Mouse (Mus musculus) right cerebral cortex, postnatal 10 days (tissue): ENCODE data around the gene Mybbp1a.

ENCODE experiments used
- DNase-seq, 2 experiments: peaks; one replicate each; pipeline ENCODE4 v3.0.0; 2021; ENCODE audit warnings: low spot score in 2 of 2

The Mybbp1a gene

DNA sequence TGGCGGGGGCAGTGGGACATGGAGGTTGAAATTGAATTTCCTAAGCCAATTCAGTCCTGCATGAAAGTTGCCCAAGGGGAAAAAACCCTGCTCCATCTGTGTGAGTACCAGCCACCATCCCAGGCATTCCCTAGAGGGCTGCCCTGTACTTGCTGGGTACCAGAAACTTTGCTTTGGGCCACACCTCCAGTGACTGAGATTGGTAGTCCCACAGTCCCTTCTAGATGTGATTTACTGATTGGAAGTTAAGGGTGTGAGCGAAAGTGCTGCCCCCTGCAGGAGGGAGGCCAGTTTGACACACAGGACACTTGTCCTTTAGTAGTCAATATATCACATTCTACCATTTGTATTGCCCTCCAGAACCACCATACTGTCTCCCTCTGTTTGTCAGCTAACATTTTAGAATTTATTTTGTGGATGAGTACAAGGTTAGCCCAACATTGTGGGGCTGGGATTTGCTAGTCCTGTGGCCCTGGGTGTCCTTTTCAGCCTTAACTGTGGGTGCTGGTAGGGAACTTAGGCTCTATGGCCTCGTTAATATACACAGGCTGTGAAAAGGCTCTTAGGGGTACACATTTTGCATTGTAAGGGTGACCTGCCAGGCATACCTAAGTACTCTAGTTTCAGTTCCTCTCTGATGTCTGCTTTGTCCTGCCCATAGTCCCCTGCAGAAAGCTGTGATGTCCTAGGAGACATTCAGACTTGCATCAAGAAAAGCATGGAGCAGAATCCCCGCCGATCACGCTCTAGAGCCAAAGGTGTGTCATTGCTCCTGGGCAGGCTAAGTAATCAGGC is 5.4 kb downstream of the Mybbp1a start:
- DNase-seq = peak in 1 of 2 experiments; percentile 24

DNA sequence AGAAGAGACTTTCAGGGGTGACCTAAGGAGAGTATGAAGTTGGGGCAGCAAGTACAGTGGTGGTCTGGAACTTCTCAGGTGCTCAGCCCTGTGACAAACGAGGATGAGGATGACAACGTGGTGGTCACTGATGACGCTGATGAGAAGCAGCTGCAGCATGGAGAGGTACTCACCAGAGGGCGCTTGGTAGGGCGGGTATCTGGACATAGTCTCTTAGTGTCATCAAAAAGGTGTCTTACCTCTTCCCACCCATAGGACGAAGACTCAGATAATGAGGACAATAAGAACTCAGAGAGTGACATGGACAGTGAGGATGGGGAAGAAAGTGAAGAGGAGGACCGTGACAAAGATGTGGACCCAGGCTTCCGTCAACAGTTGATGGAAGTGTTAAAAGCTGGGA is 6.3 kb downstream of the Mybbp1a start:
- DNase-seq = no peak

DNA sequence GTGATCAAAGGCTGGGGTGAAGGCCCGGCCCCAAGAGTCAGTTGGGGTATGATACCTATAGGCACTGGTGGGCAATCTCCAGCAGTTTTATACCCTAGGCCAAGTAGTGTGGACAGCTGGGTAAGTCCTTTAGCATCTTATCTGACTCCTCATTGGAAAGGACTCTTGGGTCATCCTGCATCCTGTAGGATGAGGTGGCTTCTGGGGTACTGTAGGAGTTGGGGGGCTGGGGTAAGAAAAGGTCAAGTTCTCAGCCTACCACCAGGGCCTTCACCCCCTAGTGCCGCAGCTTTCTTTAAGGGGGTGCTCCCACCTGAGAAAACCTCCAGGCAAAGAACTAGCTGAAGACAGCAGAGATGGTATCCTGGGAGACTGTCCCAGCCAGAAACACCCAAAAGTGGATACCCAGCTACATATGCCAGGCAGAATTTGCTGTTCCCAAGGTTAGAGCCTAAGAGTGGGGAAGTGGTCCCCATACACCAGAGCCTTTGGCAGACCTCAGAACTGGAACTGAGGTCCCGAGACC is 11.0 kb downstream of the Mybbp1a start:
- no peak for DNase-seq

DNA sequence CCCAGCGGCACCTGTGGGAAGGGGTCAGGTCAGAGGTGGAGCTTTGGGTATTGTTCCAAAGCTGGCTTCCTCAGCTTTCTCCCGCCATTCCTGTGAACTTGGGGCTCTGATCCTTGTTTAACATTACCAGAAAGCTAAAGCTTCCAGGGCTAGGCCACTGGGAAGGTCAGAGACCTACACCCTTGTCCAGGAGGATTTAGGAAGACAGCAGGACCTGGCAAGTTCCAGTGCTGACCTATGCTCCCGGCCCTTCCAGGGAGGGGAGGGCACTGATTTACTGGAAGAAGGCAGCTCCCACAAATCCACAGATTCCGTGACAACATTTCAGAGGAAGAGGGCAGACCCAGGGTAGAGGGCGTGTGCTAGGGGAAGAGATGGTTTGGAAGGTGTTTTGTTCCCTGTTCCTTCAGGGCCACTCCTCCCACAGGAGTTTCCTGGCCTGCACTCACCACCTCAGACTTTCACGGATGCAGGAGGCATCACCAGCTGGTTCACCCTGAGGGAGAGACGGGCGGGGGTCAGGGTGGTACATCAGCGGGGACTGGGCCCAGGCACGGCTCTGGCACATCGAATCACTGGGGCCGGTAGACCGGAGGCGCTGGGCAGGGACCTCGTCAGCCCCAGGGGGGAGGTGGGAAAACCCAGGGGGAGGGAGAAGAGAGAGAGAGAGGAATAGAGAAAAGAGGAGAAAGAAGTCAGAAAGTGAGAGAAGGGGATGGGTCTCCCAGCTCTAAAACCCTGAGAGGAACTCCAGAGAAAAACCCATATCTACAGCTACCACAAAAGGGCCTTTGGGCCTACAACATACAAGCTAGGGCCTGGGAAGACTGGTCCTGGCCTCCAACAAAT is 12.2 kb downstream of the Mybbp1a start:
- DNase-seq = no peak

DNA sequence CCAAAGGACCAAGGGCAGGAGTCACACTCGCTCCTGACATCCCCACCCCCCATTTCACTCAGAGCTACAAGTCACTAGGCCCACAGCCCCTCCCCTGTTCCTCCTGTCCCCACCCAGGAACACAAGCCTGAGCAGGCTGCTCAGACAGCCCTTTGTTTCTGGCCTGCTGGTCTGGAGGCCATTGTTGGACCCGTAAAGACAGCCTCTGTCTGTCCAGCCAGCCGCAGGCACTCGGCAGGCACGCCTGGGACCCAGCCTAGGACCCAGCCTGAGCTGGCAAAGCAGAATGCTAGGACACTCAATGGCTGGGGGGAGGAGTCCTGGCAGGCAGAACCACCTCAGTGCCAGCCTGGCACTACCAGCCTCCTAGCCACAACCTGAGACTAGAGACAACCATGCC is 14.5 kb downstream of the Mybbp1a start:
- peak; percentile 68 to 74 for DNase-seq

DNA sequence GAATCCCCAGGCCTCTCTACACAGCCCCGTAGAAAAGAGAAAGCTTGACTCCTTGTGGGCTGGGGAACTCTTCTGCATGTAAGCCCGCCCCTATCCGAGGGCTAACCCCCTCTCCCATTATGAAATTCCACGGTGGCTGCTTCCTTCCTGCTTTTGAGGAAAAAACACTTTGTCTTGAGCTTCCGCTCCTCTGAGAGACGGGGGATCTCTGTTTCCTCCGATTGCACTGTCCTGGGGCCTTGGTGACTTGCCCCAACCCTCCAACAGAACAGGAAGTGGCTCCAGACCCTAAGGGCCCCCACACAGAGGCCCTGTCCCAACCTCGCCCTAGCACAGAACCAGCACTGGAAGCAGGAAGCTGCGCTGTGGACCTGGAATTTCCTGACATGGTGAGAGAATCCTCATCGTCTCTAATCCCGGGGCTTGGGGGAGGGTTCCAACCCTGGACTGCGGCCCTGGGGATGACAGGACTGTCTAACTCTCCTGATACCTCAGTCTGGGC is 16.9 kb downstream of the Mybbp1a start:
- DNase-seq = no peak

DNA sequence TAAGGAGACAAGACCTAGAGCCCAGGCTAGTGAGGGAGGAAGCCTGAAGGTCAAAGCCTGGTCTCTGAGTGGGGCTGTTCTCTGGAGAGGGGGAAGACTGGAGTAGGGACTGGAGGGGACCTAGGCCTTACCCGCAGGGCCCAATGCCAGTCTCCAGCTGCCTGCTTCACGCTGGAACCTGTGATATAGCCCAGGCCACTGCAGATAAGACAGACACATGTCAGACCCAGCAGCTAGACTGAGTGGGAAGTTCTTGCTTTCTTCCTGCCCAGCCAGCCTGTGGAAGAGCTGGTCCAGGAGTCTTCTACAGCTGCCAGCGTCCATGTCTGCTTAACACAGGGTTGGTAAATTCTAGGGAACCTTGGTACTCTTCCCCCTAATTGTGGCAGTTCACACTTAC is 17.3 kb downstream of the Mybbp1a start:
- no peak for DNase-seq

DNA sequence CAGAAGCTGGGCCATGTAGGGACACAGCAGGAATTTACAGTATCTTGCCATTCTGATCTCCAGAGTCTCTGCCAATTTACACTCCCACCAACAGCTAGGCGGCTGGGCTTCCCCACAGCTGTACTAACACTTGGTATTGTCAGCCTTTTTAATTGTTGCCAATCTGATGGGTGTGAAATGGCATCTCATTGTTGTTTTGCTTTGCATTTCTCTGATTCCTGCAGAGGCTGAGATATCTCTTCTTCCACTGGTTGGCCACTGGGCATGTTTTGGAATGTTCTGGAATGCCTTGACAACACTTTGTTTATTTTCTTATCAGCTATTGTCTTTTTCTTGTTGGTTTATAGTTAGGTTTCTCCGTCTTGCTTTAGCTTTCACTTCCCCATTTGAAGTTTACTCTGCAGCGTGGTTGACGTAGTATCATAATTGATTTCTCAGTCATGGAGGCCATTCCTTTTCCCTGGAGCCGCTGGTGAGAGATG is 20.4 kb downstream of the Mybbp1a start:
- no peak for DNase-seq

DNA sequence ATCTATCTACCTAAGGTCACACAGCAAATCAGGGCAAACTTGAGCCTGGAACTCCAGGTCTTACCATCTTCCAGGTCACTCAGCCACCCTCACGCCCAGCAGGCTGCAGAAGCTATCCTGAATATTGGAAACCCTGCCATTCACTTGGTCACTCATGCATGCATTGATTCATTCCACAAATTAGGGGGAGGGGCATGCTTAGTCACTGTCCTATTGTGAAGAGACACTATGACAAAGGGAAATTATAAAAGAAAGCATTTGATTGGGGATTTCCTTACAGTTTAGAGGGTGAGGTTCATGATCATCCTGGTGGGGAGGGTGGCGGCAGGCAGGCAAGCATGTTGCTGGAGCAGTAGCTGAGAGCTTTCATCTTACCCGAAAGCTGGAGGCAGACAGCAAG is 23.7 kb downstream of the Mybbp1a start:
- DNase-seq = no peak

DNA sequence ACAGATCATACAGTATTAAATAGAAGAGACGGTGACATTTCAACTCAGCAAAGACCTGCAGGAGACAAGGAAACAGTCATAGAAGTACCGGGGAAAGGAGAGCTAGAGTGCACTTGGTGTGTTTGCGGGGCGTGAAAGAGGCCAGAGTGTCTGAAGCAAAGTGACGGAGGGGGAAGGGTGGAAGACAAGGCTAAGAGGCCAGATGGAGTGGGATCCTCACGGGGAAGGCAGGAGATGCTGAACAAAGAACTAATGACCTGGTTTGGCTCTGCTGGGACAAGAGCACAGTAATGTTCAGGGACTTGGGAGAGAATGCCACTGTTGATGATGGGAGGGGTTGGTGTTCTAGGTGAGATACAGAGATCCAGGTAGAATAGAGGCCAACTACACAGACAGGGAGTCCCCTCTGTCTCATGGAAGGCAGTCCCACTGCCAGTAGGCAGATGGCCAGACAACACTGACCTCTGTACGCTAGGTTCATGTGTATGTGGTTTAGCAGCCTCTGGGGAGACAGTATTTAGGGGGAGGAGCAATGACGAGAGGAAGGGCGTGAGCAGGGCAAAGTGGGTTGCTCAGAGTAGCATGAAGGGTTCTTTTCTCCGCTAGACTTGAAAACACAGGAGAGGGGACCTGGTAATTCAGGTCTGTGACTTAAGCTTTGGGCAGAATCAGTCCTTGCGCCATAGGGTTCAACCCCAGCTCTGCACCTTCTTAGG is 25.0 kb downstream of the Mybbp1a start:
- no peak for DNase-seq

DNA sequence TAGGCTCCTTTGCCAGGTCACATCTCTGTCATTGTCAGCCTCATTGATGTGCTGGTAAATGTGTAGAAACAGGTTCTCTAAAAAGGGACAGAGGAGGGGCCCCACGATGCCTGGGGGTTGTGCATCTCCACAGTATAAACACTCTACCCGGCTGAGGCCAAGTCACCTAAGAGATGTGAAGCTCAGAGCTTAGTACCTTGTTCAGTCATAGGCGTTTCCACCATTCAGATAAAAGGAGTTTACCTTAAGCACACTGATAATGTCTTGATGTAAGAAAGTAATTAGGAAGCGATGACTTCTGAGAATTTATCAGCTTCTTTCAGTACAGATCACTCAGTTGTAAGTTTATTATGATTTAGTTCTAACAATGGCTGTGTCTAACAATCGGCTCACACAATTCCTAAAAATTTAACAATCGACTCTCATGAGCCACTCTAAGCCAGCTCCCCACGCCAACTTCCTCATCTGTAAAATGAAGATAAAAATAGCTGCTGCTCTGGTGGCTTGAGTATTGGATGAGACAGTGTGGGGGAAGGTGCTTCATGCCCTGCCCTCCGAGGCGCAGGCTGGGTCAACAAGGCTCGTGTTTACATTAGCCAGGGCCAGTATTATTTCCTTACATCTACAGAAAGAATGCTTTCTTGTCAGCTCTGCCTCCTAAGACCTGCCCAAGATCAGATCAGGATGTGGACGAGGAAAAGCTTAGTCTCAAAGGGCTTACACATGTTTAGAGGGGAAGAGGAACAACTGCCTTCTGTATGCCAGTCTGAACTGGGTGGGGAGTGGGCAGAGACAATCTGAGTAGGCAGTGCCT is 25.7 kb downstream of the Mybbp1a start:
- DNase-seq = no peak

DNA sequence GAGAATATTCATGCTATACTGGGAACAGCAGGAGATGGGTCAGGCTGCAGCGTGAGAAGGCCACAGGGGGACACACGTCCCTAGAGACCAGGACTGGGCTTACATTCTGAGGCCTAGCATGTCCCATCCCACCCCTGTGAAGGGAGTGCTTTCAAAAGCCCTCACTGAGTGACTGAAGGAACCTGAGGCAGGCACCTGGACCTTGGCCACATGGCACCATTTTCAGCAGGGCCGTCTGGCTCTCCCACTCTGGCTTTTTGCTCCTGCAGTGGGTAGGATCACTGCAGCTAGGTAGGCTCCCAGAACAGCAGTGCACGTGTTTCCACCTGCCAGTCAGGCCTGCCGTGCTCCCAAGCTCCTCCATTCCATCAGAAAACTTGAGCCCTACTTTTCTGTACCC is 27.4 kb downstream of the Mybbp1a start:
- DNase-seq = no peak

DNA sequence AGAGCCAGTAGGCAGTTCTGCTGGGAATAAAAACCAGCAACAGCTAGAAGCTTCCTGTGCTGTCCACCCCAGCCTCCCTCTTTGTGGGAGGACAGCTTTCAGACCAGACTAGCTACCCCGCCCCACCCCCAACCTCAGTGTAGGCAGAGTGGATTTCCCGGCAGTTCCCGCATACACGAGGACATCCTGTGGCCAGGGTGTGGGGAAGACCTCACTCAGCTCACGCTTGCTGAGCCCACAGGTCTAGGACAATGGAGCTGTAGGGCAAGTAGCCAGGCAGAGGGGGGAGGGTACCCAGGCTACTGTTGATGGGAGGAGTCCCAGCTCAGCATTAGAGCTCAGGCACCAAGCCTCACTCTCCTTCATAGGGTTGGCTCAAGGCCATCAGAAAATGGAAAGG is 28.1 kb downstream of the Mybbp1a start:
- peak; percentile 76 to 80 for DNase-seq

DNA sequence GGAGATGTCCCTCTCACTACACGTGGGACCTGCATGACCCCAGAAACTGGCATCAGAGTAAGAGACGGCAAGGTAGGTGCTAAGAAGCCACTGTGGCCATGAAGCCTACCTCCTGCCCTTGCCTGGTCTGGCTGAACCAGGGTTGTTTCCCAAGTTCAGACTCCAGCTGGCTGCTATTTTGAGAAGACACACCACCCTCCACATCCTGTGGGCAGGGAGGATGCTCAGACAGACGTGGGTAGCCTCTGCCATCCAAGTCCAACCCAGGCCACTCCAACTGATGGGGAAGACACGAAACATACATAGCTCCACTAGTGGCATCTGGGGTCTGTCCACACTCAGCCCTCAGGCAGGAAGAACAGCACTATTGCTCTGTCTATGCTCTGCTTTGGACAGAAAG is 28.8 kb downstream of the Mybbp1a start:
- DNase-seq = no peak

DNA sequence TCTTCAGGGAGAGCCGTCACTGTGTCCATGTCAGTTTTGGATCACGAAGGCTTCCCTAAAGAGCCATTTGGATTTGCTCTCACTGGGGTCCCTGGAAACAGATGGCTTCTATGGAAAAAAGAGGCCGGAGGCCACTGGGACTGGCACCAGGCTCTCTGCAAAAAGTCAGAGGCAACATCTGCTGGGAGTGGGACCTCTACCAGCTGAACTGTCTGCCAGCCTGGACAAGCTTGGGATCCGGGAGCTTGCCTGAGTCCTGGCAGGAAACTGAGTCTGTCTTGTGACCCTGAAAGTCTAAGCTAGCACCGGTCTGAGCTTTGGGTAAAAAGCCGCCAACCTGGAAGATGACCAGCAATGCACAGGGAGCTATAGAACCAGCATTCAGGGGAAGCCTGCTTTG is 30.2 kb downstream of the Mybbp1a start:
- DNase-seq = no peak

DNA sequence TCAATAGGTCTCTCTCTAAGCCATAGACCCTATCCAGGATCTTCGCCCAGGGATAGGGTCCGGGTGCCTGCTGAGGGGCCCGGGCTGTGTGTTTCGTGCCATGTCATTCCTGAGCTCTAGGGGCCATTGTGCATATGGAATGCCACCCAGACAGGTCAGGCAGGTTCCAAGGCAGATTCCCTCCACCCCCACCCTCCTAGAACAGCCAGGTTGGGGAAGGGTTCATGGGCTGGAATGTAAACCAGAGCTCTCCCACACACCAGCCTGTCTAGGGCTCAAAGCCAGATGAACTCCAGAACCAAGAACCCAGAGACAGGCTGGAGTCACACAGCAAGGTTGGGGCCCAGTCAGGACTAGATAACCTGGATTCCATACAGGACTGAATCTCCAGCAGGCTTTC is 32.4 kb downstream of the Mybbp1a start:
- DNase-seq = no peak

DNA sequence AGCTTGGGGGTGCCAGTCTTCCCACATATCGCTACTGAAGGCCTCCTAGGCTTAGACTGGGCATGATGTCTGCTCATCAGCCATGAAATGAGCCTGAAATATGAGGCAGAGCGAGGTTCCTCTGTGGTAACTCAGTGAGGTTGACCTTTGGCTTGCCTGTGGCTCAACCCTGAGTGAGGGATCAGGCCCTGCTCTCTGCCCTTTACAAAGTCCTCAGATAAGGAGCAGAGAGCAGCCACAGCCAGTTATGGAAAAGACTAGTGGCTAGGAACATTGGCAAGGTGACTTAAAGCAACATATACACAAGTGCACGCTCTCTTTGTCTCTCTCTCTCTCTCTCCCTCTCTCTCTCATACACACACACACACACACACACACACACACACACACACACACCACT is 33.8 kb downstream of the Mybbp1a start:
- DNase-seq = no peak

DNA sequence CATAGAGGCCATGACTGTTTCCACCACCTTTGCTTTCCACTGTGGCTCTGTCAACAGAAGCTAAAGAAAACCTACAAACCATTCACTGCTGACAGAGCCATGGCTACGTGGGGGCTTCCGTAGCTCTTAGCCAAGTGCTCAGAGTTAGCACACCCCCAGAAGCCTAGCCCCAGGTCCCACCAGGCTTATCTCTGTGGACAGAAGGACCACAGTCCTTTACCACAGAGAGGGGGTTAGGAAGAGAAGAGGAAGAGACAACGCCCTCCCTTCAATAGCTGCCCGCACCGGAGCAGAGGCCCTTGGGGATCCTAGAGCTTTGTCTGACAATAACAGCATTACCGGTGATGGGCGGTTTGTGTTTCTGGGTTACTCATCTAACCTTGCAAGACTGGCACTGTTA is 34.3 kb downstream of the Mybbp1a start:
- DNase-seq = no peak

DNA sequence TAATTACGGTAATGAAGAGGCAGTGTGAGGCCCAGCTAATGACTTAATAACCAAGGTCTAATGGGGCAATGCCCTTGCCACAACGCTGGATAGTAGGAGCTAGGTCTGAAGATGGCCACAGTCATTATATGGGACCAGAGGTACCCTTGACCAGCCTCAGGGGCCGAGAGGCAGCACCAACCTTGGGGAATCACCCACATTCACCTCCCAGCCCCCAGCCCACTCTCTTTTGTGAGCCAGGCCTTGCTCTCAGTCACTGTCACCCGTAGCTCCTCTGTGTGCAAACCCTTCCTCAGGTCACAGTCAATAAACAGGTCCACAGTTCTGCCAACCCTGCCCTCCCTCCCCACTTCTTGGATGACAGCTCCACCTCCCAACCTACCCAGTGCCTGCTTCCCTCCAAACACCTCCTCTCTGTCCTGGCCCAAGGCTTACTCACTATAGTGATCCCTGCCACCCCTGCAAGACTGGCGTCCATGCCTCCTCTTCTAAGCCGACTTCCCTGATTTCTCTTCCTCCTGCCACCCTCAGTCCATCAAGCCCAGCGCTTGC is 35.0 kb downstream of the Mybbp1a start:
- DNase-seq = no peak

DNA sequence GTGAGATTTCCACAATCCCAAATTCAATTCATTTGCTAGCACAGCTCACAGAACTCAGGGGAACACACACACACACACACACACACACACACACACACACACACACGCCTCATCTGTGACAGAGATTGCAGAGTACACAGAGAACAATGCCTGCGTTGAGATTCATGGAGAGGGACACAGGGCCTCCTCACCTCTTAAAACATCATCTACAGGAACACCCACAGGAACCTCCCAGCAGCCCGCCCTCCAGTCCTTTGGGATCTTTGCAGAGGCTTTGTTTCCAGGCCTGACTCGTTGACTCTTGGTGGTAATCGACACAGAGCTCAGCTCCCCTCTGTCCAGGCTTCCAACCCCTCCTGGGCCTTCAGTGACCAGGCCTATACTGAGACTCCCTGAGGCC is 36.0 kb downstream of the Mybbp1a start:
- no peak for DNase-seq

DNA sequence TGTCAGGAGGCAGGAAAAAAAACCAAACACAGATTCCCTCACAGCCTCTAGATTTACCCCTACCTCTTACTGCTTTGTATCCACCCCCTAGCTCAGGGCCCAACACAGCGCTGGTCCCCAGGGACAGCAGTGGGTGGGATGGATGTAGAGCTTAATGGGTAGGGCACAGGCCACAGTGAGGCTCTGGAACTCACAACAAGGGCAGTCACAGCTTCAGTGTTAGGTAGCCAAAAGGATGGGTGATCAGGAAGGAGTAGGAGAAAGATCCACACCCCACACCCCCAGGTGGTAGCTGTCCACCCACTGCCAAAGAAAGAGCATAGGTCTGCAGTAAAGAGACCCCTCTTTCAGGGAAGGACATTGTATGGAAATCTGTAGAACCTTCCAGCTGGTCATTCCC is 36.5 kb downstream of the Mybbp1a start:
- no peak for DNase-seq
